Mouse (Mus musculus) B cell, adult 62 days (primary cell): Measurements from ENCODE around the gene B130006D01Rik. TPM values are rescaled to one million over a fixed set of nuclear protein-coding genes. Genes with fewer than 3 reads are reported as not detected.

Source experiments
- total RNA-seq: library from RNA; stranded (reverse); gene quantifications from 4 replicates; pipeline ENCODE4 v1.2.4, GENCODE M21; 2023

Gene B130006D01Rik
- 2.8 to 3.3 TPM (median 3.0 TPM) in 4 replicates for total RNA-seq

DNA sequence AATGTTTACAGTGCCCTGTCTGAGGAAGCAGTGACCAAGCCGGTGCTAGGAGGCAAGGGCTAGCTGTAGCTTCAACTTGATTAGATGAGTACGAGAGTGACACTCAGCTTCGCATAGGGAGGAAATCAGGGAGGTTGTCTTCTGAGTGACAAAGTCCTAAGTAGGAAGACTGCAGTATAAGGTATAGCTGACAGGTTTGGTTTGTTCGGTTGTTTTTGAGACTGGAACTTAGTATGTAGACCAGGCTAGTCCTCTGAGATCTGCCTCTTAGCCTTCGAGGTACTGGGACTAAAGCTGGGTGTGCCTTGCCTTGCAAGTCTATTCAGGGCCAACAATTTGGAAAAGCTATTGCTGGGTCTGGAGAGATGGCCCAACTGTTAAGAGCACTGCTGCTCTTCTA lies at the start of gene B130006D01Rik:
Gene B130006D01Rik, plus strand, starts transcription at position 301 of the 400 bp plus-strand sequence.

GRCm38 (mm10) chr11:95712563-95713224 lies 10.7 kb upstream of the B130006D01Rik start, which contains the start of gene Zfp652:
Zfp652 (plus strand) TSS chr11:95712673.

Other genes starting within 250 kb of the B130006D01Rik start
- gene Nxph3, start 209.0 kb upstream of the B130006D01Rik start, total RNA-seq, result not detected in 4 replicates
- 6.1 to 6.7 TPM (median 6.5 TPM) in 4 replicates for gene Ngfr, start 135.9 kb upstream of the B130006D01Rik start, total RNA-seq
- 29.9 to 52.8 TPM (median 40.3 TPM) in 4 replicates for gene Phb, start 56.6 kb upstream of the B130006D01Rik start, total RNA-seq
- gene Zfp652, start 10.9 kb upstream of the B130006D01Rik start, total RNA-seq, result 57.0 to 59.9 TPM (median 58.5 TPM) in 4 replicates
- not detected in 4 replicates for gene Phospho1, start 100.9 kb downstream of the B130006D01Rik start, total RNA-seq
- gene Gngt2, start 113.6 kb downstream of the B130006D01Rik start, total RNA-seq, result 49.1 to 61.5 TPM (median 54.0 TPM) in 4 replicates
- 81.1 to 94.4 TPM (median 86.6 TPM) in 4 replicates for gene Abi3, start 118.9 kb downstream of the B130006D01Rik start, total RNA-seq
- gene B4galnt2, start 191.3 kb downstream of the B130006D01Rik start, total RNA-seq, result 0.31 to 1.2 TPM (median 0.89 TPM) in 3 of 4 replicates, not detected in the other